Mouse (Mus musculus): ENCODE results near the gene Adcy4. TPM values are rescaled to one million over a fixed set of nuclear protein-coding genes. Genes with fewer than 3 reads are reported as not detected.

The Adcy4 gene
- polyA plus RNA-seq, 1 experiment from 2014 or later: 5.7 TPM

DNA sequence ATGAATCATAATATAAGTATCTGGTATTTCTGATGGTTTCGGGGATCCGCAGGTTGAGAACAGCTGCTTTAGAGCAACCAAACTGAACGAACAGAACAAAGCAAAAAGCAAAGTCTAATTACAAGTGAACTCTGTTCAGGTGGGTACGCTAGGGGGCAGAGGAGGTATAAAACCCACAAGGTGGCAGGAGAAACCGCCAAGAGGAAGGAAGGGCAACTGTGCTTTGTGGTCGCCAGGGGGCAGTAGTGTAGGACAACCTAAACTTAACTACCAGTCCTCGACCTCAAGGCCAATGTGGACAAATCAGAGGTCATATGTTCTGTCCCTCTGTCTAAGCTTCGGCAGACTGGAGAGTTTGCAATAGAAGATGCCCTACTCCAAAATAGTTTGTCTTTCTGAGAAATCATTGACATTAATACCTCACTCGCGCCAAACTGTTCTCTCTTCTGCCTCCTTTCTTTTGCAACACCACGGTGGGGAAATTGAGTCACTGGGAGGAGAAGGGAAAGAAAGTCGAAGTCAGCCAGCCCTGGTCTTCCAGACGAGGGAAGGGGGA is 38.6 kb upstream of the Adcy4 start:
- Histone ChIP-seq H3K4me3 (peak overlapping the region; percentile 64), H3K27me3 (replicated peaks) (peaks cover 4% of the 10 kb centered on the region), H3K9ac (peak overlapping the region; percentile 73; the same call in 1 of the 2 replicates), H3K4me1 (peaks cover 43% of the 10 kb centered on the region), H3K27ac (peak overlapping the region; percentile 80), H3K4me2 (peak overlapping the region; percentile 95), H3K36me3 (replicated peaks) (no peaks in the 10 kb centered on the region), H3K9me3 (no peaks in the 10 kb centered on the region)
- 7% methylated on average over 13 of the region's 13 CpGs for WGBS
- ATAC-seq (replicated peaks): no peak

DNA sequence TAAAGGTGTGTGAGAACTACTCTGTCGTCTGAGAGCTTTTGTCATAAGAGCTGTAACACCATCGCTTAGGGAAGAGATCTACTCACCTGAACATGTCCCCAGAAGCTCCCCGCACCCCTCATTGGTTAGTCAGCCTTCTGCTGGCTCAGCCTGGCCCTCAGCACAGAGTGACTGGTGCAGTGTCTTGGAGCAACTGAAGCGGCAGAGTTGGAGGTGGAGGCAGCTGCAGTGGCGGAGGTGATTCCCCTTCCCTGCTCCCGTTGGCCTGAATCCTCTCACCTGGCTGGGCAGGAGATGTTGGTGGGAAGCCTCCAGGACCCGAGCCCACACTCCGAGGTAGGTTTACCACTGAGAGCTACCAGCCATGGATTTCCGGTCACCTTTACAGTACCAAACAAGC is 36.7 kb upstream of the Adcy4 start:
- no peak overlapping the region for H3K4me2 ChIP-seq
- no peaks in the 10 kb centered on the region for H3K36me3 ChIP-seq (replicated peaks)
- no peak for ATAC-seq (replicated peaks)
- no peaks in the 10 kb centered on the region for H3K27me3 ChIP-seq (replicated peaks)
- no peak overlapping the region for H3K9ac ChIP-seq
- H3K4me1 ChIP-seq: peaks cover 29% of the 10 kb centered on the region
- no peaks in the 10 kb centered on the region for H3K9me3 ChIP-seq
- 82% methylated on average over 9 of the region's 9 CpGs for WGBS
- no peak overlapping the region for H3K4me3 ChIP-seq
- no peak overlapping the region for H3K27ac ChIP-seq

DNA sequence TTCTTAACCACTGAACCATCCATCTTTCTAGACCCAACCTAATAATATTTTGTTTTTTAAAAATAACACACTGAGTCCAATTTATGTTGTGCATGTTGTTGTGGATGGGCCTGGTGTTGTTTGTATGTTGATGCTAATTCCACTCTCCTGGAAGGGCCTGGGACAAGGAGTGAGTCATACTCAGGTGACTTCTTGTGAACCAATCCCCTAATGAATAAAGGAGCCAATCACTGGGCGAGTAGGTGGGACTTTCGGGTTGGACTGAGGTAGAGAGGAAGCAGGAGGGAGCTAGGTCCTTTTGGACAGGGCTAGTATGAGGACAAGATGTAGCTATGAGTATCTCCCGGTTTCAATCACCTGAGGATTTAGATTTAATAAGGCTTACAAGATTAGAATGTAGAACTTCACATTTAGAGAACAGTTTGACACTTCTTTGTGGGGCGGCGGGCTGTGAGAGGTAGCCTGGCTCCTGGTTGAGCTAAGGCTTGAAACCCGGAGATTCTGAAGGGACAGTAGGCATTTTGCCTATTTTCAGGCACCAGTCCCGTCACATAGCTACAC is 36.0 kb upstream of the Adcy4 start:
- no peaks in the 10 kb centered on the region for H3K36me3 ChIP-seq (replicated peaks)
- no peaks in the 10 kb centered on the region for H3K27me3 ChIP-seq (replicated peaks)
- ATAC-seq (replicated peaks): no peak
- H3K9me3 ChIP-seq: no peaks in the 10 kb centered on the region
- no peak overlapping the region for H3K27ac ChIP-seq
- no peak overlapping the region for H3K9ac ChIP-seq
- H3K4me2 ChIP-seq: no peak overlapping the region
- peaks cover 23% of the 10 kb centered on the region for H3K4me1 ChIP-seq
- no peak overlapping the region for H3K4me3 ChIP-seq
- 79% methylated on average over 7 of the region's 7 CpGs for WGBS

DNA sequence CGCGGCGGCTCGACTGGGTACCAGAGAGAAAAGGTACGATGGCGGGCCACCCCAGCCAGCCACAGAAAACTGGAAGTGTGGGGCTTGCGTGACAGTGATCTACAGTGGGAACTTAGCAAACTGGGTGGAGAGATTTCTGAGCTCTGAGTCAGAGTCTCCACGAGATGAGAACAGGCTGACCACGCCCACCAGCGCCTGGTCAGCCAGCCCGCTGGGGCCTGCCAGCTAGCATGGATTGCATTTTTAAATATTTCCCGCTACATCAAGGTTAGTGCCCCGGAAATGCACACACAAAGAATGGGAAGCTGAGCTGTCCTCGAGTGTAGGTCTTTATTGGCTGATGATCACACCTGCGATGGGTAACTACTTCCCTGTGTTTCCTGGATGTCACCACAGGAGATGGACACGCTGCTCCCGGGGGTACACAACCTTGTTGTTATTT is 31.4 kb upstream of the Adcy4 start:
- WGBS: 21% methylated on average over 17 of the region's 17 CpGs
- Histone ChIP-seq H3K27me3 (replicated peaks) (no peaks in the 10 kb centered on the region), H3K9me3 (no peaks in the 10 kb centered on the region), H3K27ac (peak overlapping the region; percentile 40), H3K9ac (peak overlapping the region; percentile 29; the same call in 1 of the 2 replicates), H3K36me3 (replicated peaks) (no peaks in the 10 kb centered on the region), H3K4me2 (peak overlapping the region; percentile 60), H3K4me1 (peaks cover 4% of the 10 kb centered on the region; the same call in 1 of the 2 replicates), H3K4me3 (peak overlapping the region; percentile 47)
- ATAC-seq (replicated peaks): peak; percentile 83

- Histone ChIP-seq H3K27ac (peak overlapping the region; percentile 40), H3K9me3 (no peaks in the 10 kb centered on the region)
- 19% methylated on average over 16 of the region's 16 CpGs for WGBS
Observed at GRCm38 (mm10) chr14:55814885-55815284, 31.0 kb upstream of the Adcy4 start.

GRCm38 (mm10) chr14:55795380-55796163 is 11.7 kb upstream of the Adcy4 start:
- 85% methylated on average over 15 of the region's 15 CpGs for WGBS

More at GRCm38 (mm10) chr14:55814885-55815284, 31.0 kb upstream of the Adcy4 start:
- H3K4me2 ChIP-seq: peak overlapping the region; percentile 60
- peak overlapping the region; percentile 47 for H3K4me3 ChIP-seq
- peaks cover 4% of the 10 kb centered on the region; the same call in 1 of the 2 replicates for H3K4me1 ChIP-seq
- H3K9ac ChIP-seq: peak overlapping the region; percentile 29; the same call in 1 of the 2 replicates
- no peaks in the 10 kb centered on the region for H3K36me3 ChIP-seq (replicated peaks)
- ATAC-seq (replicated peaks): peak; percentile 93
- no peaks in the 10 kb centered on the region for H3K27me3 ChIP-seq (replicated peaks)

GRCm38 (mm10) chr14:55793946-55794345 is 10.1 kb upstream of the Adcy4 start:
- no peak for ATAC-seq (replicated peaks)
- Histone ChIP-seq H3K4me1 (no peaks in the 10 kb centered on the region), H3K27me3 (replicated peaks) (peaks cover 10% of the 10 kb centered on the region), H3K27ac (no peak overlapping the region), H3K9ac (no peak overlapping the region), H3K4me2 (no peak overlapping the region), H3K4me3 (no peak overlapping the region), H3K36me3 (replicated peaks) (no peaks in the 10 kb centered on the region), H3K9me3 (no peaks in the 10 kb centered on the region)
- WGBS: 68% methylated on average over 2 of the region's 2 CpGs

More at GRCm38 (mm10) chr14:55795380-55796163, 11.7 kb upstream of the Adcy4 start:
- no peak overlapping the region for H3K4me3 ChIP-seq
- no peaks in the 10 kb centered on the region for H3K36me3 ChIP-seq (replicated peaks)
- H3K27ac ChIP-seq: no peak overlapping the region
- H3K27me3 ChIP-seq (replicated peaks): no peaks in the 10 kb centered on the region
- ATAC-seq (replicated peaks): no peak
- no peak overlapping the region for H3K4me2 ChIP-seq
- no peaks in the 10 kb centered on the region for H3K9me3 ChIP-seq
- H3K4me1 ChIP-seq: no peaks in the 10 kb centered on the region
- H3K9ac ChIP-seq: no peak overlapping the region

DNA sequence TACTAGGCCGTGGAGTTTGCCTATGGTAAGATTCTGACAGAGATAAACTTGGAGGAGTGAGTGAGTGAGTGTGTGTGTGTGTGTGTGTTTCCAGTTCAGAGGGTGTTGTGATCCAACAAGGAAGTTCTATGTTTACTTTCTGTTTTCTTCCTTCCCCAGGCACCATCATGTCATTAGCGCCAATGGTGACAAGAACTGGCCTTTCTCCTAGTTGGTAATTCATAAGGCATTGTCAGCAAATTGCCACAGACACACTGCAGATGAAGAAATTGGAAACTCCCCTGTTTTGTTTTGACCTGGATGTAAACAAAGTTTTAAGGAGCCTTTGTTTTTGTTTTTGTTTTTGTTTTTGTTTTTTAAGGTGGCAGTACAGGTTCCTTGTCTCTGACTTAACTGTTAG is 9.6 kb upstream of the Adcy4 start:
- 71% methylated on average over 2 of the region's 2 CpGs for WGBS
- peaks cover 15% of the 10 kb centered on the region for H3K27me3 ChIP-seq (replicated peaks)
- ATAC-seq (replicated peaks): no peak

GRCm38 (mm10) chr14:55788256-55789050 is 4.6 kb upstream of the Adcy4 start, which contains the start of gene Ripk3:
TSS of gene Ripk3 (minus strand) at chr14:55788865.
- Histone ChIP-seq H3K4me3 (no peak within 1 kb of the TSS; the same call in 1 of the 2 replicates), H3K27ac (no peak within 1 kb of the TSS), H3K36me3 (replicated peaks) (no peaks in the 10 kb centered on the region), H3K4me1 (peaks cover 8% of the 10 kb centered on the region), H3K27me3 (replicated peaks) (peaks cover 64% of the 10 kb centered on the region), H3K4me2 (peak within 1 kb of the TSS; percentile 39), H3K9me3 (no peaks in the 10 kb centered on the region), H3K9ac (no peak within 1 kb of the TSS)
- ATAC-seq (replicated peaks): no peak
- WGBS: 5% methylated on average over 40 of the region's 40 CpGs

More for the DNA sequence above, 9.6 kb upstream of the Adcy4 start:
- H3K4me1 ChIP-seq: no peaks in the 10 kb centered on the region
- H3K27ac ChIP-seq: no peak overlapping the region
- no peak overlapping the region for H3K4me3 ChIP-seq
- no peak overlapping the region for H3K4me2 ChIP-seq
- H3K9me3 ChIP-seq: no peaks in the 10 kb centered on the region
- no peaks in the 10 kb centered on the region for H3K36me3 ChIP-seq (replicated peaks)
- H3K9ac ChIP-seq: no peak overlapping the region

DNA sequence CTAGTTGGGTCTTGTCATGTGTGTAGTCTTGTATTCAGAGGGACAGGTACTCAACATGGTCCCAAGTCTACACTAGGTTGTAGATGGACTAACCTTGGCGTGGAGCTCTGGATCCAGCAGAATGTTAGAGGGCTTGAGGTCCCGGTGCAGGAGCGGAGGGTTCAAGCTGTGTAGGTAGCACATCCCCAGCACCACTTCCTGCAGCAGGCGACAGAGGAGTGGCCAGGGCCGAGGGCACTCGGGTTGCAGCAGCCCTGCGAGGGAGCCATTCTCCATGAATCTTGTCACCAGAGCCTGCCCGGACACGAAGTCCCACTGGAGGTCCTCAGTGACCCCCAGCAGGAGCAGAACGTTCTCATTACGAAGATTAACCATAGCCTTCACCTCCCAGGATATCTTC is 3.8 kb upstream of the Adcy4 start:
- Histone ChIP-seq H3K36me3 (replicated peaks) (no peaks in the 10 kb centered on the region), H3K27ac (no peak overlapping the region), H3K27me3 (replicated peaks) (peaks cover 71% of the 10 kb centered on the region), H3K9ac (no peak overlapping the region), H3K4me2 (no peak overlapping the region), H3K9me3 (no peaks in the 10 kb centered on the region), H3K4me1 (peaks cover 11% of the 10 kb centered on the region), H3K4me3 (no peak overlapping the region)
- 33% methylated on average over 11 of the region's 11 CpGs for WGBS
- no peak for ATAC-seq (replicated peaks)

DNA sequence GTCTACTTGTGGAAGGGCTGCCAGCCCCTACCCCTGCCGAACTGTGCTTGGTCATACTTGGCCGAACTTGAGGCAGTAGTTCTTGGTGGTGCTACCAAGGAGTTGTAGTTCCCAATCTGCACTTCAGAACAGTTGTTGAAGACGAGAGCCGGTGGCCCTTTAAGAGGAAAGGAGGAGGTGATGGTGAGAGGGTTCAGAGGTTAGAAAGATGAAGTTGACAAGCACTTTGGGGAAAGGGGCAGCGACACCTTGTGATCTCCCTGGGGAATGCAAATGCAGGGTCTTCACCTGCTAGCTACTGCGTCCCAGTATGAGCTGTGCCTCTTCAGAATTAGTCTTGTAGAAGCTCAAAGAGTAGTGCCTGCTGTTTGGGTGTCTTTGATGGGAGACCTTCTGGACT is 1.3 kb upstream of the Adcy4 start:
- no peak for ATAC-seq (replicated peaks)
- H3K4me3 ChIP-seq: no peak overlapping the region
- H3K27ac ChIP-seq: no peak overlapping the region
- peaks cover 16% of the 10 kb centered on the region for H3K4me1 ChIP-seq
- H3K9ac ChIP-seq: no peak overlapping the region
- H3K9me3 ChIP-seq: no peaks in the 10 kb centered on the region
- no peaks in the 10 kb centered on the region for H3K36me3 ChIP-seq (replicated peaks)
- WGBS: 21% methylated on average over 6 of the region's 6 CpGs
- peaks cover 85% of the 10 kb centered on the region for H3K27me3 ChIP-seq (replicated peaks)
- H3K4me2 ChIP-seq: no peak overlapping the region
